Mouse (Mus musculus): ENCODE results near the gene Eif3l. TPM values are rescaled to one million over a fixed set of nuclear protein-coding genes. Genes with fewer than 3 reads are reported as not detected.

Gene Eif3l
- polyA plus RNA-seq, 2 experiments: 104 to 130 TPM

- peaks cover 8 to 15% of the 10 kb centered on the region in 2 experiments for H3K4me1 ChIP-seq (replicated peaks; ENCODE audit: control insufficient read depth in 2 of 2, insufficient read depth in 2 of 2, low read length in 1 of 2)
- no peaks in the 10 kb centered on the region for H3K9me3 ChIP-seq (ENCODE audit: control insufficient read depth, low read length)
- TF ChIP-seq EP300 (IDR thresholded peaks at IDR 0.05; ENCODE audit: low read depth): no peak
- TF ChIP-seq CTCF (IDR thresholded peaks at IDR 0.05; ENCODE audit: low read depth): no peak
- ATAC-seq (ENCODE audit: insufficient read depth): no peak; the same call in 1 of the 2 replicates
- peak overlapping the region; percentile 71 to 85 for H3K4me3 ChIP-seq (ENCODE audit: insufficient read depth in 1 of 2, low read depth in 2 of 2, low read length in 2 of 2)
- H3K9ac ChIP-seq (replicated peaks): peak overlapping the region; percentile 73
- H3K27ac ChIP-seq: peak overlapping the region; percentile 67
- 18% methylated on average over 15 of the region's 15 CpGs for WGBS (ENCODE audit: insufficient replicate concordance)
- peak overlapping the region; percentile 97 for H3K4me2 ChIP-seq (ENCODE audit: low read depth)
- H3K36me3 ChIP-seq (replicated peaks; ENCODE audit: control insufficient read depth, insufficient read depth, low read depth): peaks cover 41% of the 10 kb centered on the region
- DNase-seq (ENCODE audit: low read depth in 3 of 3, low spot score in 3 of 3): no peak
- no peaks in the 10 kb centered on the region for H3K27me3 ChIP-seq (ENCODE audit: control insufficient read depth, insufficient read depth, low read length)
Observed at GRCm38 (mm10) chr15:79075658-79076365, 833 bp downstream of the Eif3l start.

GRCm38 (mm10) chr15:79079567-79079966 is 4.6 kb downstream of the Eif3l start:
- Histone ChIP-seq H3K4me3 (ENCODE audit: insufficient read depth in 1 of 2, low read depth in 2 of 2, low read length in 2 of 2) (no peak overlapping the region), H3K27ac (no peak overlapping the region), H3K27me3 (ENCODE audit: control insufficient read depth, insufficient read depth, low read length) (no peaks in the 10 kb centered on the region), H3K36me3 (replicated peaks; ENCODE audit: control insufficient read depth, insufficient read depth, low read depth) (peaks cover 77% of the 10 kb centered on the region), H3K9ac (replicated peaks) (no peak overlapping the region), H3K4me2 (ENCODE audit: low read depth) (no peak overlapping the region), H3K4me1 (replicated peaks; ENCODE audit: control insufficient read depth in 2 of 2, insufficient read depth in 2 of 2, low read length in 1 of 2) (peaks cover 8 to 10% of the 10 kb centered on the region in 2 experiments), H3K9me3 (ENCODE audit: control insufficient read depth, low read length) (no peaks in the 10 kb centered on the region)
- DNase-seq (ENCODE audit: low read depth in 3 of 3, low spot score in 3 of 3) (no peak), ATAC-seq (ENCODE audit: insufficient read depth) (no peak)
- WGBS (ENCODE audit: insufficient replicate concordance): 90% methylated on average over 7 of the region's 7 CpGs
- no peak for TF ChIP-seq EP300 (IDR thresholded peaks at IDR 0.05; ENCODE audit: low read depth)
- no peak for TF ChIP-seq CTCF (IDR thresholded peaks at IDR 0.05; ENCODE audit: low read depth)

- DNase-seq (ENCODE audit: low read depth in 3 of 3, low spot score in 3 of 3) (no peak), ATAC-seq (ENCODE audit: insufficient read depth) (no peak)
- peaks cover 61% of the 10 kb centered on the region for H3K36me3 ChIP-seq (replicated peaks; ENCODE audit: control insufficient read depth, insufficient read depth, low read depth)
- no peak overlapping the region for H3K4me3 ChIP-seq (ENCODE audit: insufficient read depth in 1 of 2, low read depth in 2 of 2, low read length in 2 of 2)
- WGBS (ENCODE audit: insufficient replicate concordance): 83% methylated on average over 6 of the region's 6 CpGs
- no peak overlapping the region for H3K9ac ChIP-seq (replicated peaks)
- no peak overlapping the region for H3K4me2 ChIP-seq (ENCODE audit: low read depth)
- peaks cover 1 to 3% of the 10 kb centered on the region in 2 experiments for H3K4me1 ChIP-seq (replicated peaks; ENCODE audit: control insufficient read depth in 2 of 2, insufficient read depth in 2 of 2, low read length in 1 of 2)
- H3K9me3 ChIP-seq (ENCODE audit: control insufficient read depth, low read length): no peaks in the 10 kb centered on the region
- H3K27me3 ChIP-seq (ENCODE audit: control insufficient read depth, insufficient read depth, low read length): no peaks in the 10 kb centered on the region
- no peak overlapping the region for H3K27ac ChIP-seq
- TF ChIP-seq EP300 (IDR thresholded peaks at IDR 0.05; ENCODE audit: low read depth): no peak
- TF ChIP-seq CTCF (IDR thresholded peaks at IDR 0.05; ENCODE audit: low read depth): no peak
Observed at GRCm38 (mm10) chr15:79092284-79092683, 17.3 kb downstream of the Eif3l start.

GRCm38 (mm10) chr15:79093083-79093839 is 18.3 kb downstream of the Eif3l start:
- Histone ChIP-seq H3K9ac (replicated peaks) (no peak overlapping the region), H3K27me3 (ENCODE audit: control insufficient read depth, insufficient read depth, low read length) (no peaks in the 10 kb centered on the region), H3K4me3 (ENCODE audit: insufficient read depth in 1 of 2, low read depth in 2 of 2, low read length in 2 of 2) (no peak overlapping the region), H3K36me3 (replicated peaks; ENCODE audit: control insufficient read depth, insufficient read depth, low read depth) (peaks cover 54% of the 10 kb centered on the region), H3K4me2 (ENCODE audit: low read depth) (no peak overlapping the region), H3K4me1 (replicated peaks; ENCODE audit: control insufficient read depth in 2 of 2, insufficient read depth in 2 of 2, low read length in 1 of 2) (peaks cover 8 to 12% of the 10 kb centered on the region in 2 experiments), H3K27ac (no peak overlapping the region), H3K9me3 (ENCODE audit: control insufficient read depth, low read length) (no peaks in the 10 kb centered on the region)
- TF ChIP-seq CTCF (IDR thresholded peaks at IDR 0.05; ENCODE audit: low read depth) (peak; percentile 45), EP300 (IDR thresholded peaks at IDR 0.05; ENCODE audit: low read depth) (no peak)
- DNase-seq (ENCODE audit: low read depth in 3 of 3, low spot score in 3 of 3) (no peak), ATAC-seq (ENCODE audit: insufficient read depth) (no peak)
- 81% methylated on average over 7 of the region's 7 CpGs for WGBS (ENCODE audit: insufficient replicate concordance)

- TF ChIP-seq EP300 (IDR thresholded peaks at IDR 0.05; ENCODE audit: low read depth) (no peak), CTCF (IDR thresholded peaks at IDR 0.05; ENCODE audit: low read depth) (no peak)
- peaks cover 8 to 12% of the 10 kb centered on the region in 2 experiments for H3K4me1 ChIP-seq (replicated peaks; ENCODE audit: control insufficient read depth in 2 of 2, insufficient read depth in 2 of 2, low read length in 1 of 2)
- H3K9ac ChIP-seq (replicated peaks): no peak overlapping the region
- no peak overlapping the region for H3K4me2 ChIP-seq (ENCODE audit: low read depth)
- ATAC-seq (ENCODE audit: insufficient read depth): no peak
- H3K27ac ChIP-seq: no peak overlapping the region
- no peaks in the 10 kb centered on the region for H3K27me3 ChIP-seq (ENCODE audit: control insufficient read depth, insufficient read depth, low read length)
- DNase-seq (ENCODE audit: low read depth in 3 of 3, low spot score in 3 of 3): no peak
- peaks cover 37% of the 10 kb centered on the region for H3K36me3 ChIP-seq (replicated peaks; ENCODE audit: control insufficient read depth, insufficient read depth, low read depth)
- H3K9me3 ChIP-seq (ENCODE audit: control insufficient read depth, low read length): no peaks in the 10 kb centered on the region
- H3K4me3 ChIP-seq (ENCODE audit: insufficient read depth in 1 of 2, low read depth in 2 of 2, low read length in 2 of 2): no peak overlapping the region
- WGBS (ENCODE audit: insufficient replicate concordance): 81% methylated on average over 5 of the region's 5 CpGs
Observed at GRCm38 (mm10) chr15:79095483-79095882, 20.5 kb downstream of the Eif3l start.

Data from liver, embryonic 14.5 days (tissue).